In genomic region chr11:72796296-72796687, GRCm38 (mm10) we compare ENCODE assay signal across 8 mouse cellular contexts. TPM values are rescaled to one million over a fixed set of nuclear protein-coding genes. Genes with fewer than 3 reads are reported as not detected.
DNase-seq lines count a peak whose midpoint lies in the region; ATAC-seq and TF ChIP-seq lines count a peak whose summit lies in the region.

No protein-coding gene starts in this region.

- DNase-seq in gastrocnemius, postnatal 14 days: peak; percentile 36
- no peak for DNase-seq in gastrocnemius, postnatal 10 days
- no peak for DNase-seq in thymus, adult 2 months
- no peak for DNase-seq in thymus, postnatal 10 days (ENCODE audit: low spot score in 2 of 2)
- DNase-seq in spleen, adult 12 weeks (ENCODE audit: low spot score): no peak
- DNase-seq in embryo, embryonic 9.5 days (ENCODE audit: extremely low spot score): no peak

- intact Hi-C loops in gastrocnemius, postnatal 14 days (cut with DNase I; ENCODE audit: low total_unique reads): no loop called here

- no peak for TF ChIP-seq CTCF in thymus, adult 2 months (IDR thresholded peaks at IDR 0.05; ENCODE audit: borderline replicate concordance, control insufficient read depth, extremely low read depth, insufficient read depth, low read length, poor library complexity)
- no peak; the same call in 1 of the 2 replicates for TF ChIP-seq CTCF in intestine, postnatal 0 days (IDR thresholded peaks at IDR 0.05; ENCODE audit: low read depth)

- TF ChIP-seq POLR2A in thymus, adult 2 months (IDR thresholded peaks at IDR 0.05; ENCODE audit: control insufficient read depth, extremely low read depth, insufficient read depth, low read length, poor library complexity): no peak; the same call in 1 of the 2 replicates

- ATAC-seq in intestine, postnatal 0 days: peak; percentile 52
- 0 out of 2 replicates have a peak, but pooled peaks have one; percentile 8 for ATAC-seq in monocyte, adult 5-6 weeks (replicated peaks; ENCODE audit: insufficient number of reproducible peaks, low FRiP score, low TSS enrichment, poor library complexity, severe bottlenecking)

- H3K9me3 ChIP-seq in intestine, postnatal 0 days (ENCODE audit: control insufficient read depth): no peaks in the 10 kb centered on the region

- H3K27me3 ChIP-seq in thymus, adult 2 months (ENCODE audit: control insufficient read depth, insufficient read depth, low read length): no peaks in the 10 kb centered on the region
- no peaks in the 10 kb centered on the region for H3K27me3 ChIP-seq in intestine, postnatal 0 days (replicated peaks; ENCODE audit: control insufficient read depth, insufficient read depth, low read length)

- H3K4me1 ChIP-seq in thymus, adult 2 months (replicated peaks; ENCODE audit: control insufficient read depth, insufficient read depth, low read length): 0 out of 2 replicates have a peak, but pooled peaks cover 2% of the 10 kb centered on the region
- H3K4me1 ChIP-seq in intestine, postnatal 0 days (replicated peaks; ENCODE audit: control insufficient read depth, insufficient read depth, low read length): 0 out of 2 replicates have a peak, but pooled peaks cover 3% of the 10 kb centered on the region

- WGBS in thymus, adult 2 months: under 1% methylated on average over 42 of the region's 42 CpGs
- under 1% methylated on average over 42 of the region's 42 CpGs for WGBS in intestine, postnatal 0 days

- peak overlapping the region; percentile 83 for H3K4me2 ChIP-seq in intestine, postnatal 0 days (replicated peaks; ENCODE audit: low read depth)

- H3K9ac ChIP-seq in intestine, postnatal 0 days (ENCODE audit: low read depth, low read length): peak overlapping the region; percentile 94

- no peaks in the 10 kb centered on the region for H3K36me3 ChIP-seq in thymus, adult 2 months (ENCODE audit: control insufficient read depth, insufficient read depth, low read length)
- H3K36me3 ChIP-seq in intestine, postnatal 0 days (ENCODE audit: control insufficient read depth, insufficient read depth): no peaks in the 10 kb centered on the region

- H3K4me3 ChIP-seq in thymus, adult 2 months (ENCODE audit: control insufficient read depth, insufficient read depth, low read length): peak overlapping the region; percentile 79
- H3K4me3 ChIP-seq in intestine, postnatal 0 days (ENCODE audit: low read depth, low read length): peak overlapping the region; percentile 98

- H3K27ac ChIP-seq in thymus, adult 2 months (ENCODE audit: control insufficient read depth, insufficient read depth, low read length): no peak overlapping the region
- peak overlapping the region; percentile 94 for H3K27ac ChIP-seq in intestine, postnatal 0 days (ENCODE audit: low read depth, low read length)

RNA-seq across cellular contexts. Expression of gene Zzef1, which starts 0.3 kb away (rescaled TPM):
- 10 to 100 TPM; 13.2 to 14.2 TPM for total RNA-seq in gastrocnemius, postnatal 14 days (2021)
- total RNA-seq in gastrocnemius, postnatal 10 days (2021): 10 to 100 TPM; 17.2 to 21.7 TPM
- polyA plus RNA-seq in thymus, adult 2 months (2012; rRNA removed): 52.8 and 54.0 TPM in 2 replicates
- 13.9 and 17.6 TPM in 2 replicates for polyA plus RNA-seq in intestine, postnatal 0 days (2015; fragmentation: Nextera tagmentation; extraction: Ambion mirVana)
- 87.3 to 90.8 TPM (median 90.0 TPM) in 3 replicates for total RNA-seq in monocyte, adult 5-6 weeks (2017)

RNA-seq across cellular contexts. Expression of gene Cyb5d2, which starts 0.3 kb away (rescaled TPM):
- 1 to 10 TPM; 8.6 to 9.0 TPM for total RNA-seq in gastrocnemius, postnatal 14 days (2021)
- total RNA-seq in gastrocnemius, postnatal 10 days (2021): 1 to 10 TPM; 8.0 to 8.4 TPM
- 3.6 and 4.8 TPM in 2 replicates for polyA plus RNA-seq in thymus, adult 2 months (2012; rRNA removed)
- 3.1 and 4.0 TPM in 2 replicates for polyA plus RNA-seq in intestine, postnatal 0 days (2015; fragmentation: Nextera tagmentation; extraction: Ambion mirVana)
- total RNA-seq in monocyte, adult 5-6 weeks (2017): 5.4 to 6.6 TPM (median 6.4 TPM) in 3 replicates
